Mouse (Mus musculus) midbrain, embryonic 16.5 days (tissue): ENCODE results near the gene Arid3b. TPM values are rescaled to one million over a fixed set of nuclear protein-coding genes. Genes with fewer than 3 reads are reported as not detected.

Experiments
- ATAC-seq: fragments of 200-750 bp; cut with Nextera tagmentation; 2 replicates; pipeline ENCODE4 v1.8.0; 2017; ENCODE audit warnings: moderate TSS enrichment
- H3K27ac ChIP-seq: fragments of 300-500 bp; sonication (generic); 2 replicates; pipeline ENCODE4 v1.5.1; 2014; ENCODE audit warnings: mild to moderate bottlenecking, low read length, mixed read lengths
- H3K27me3 ChIP-seq: fragments of 300-500 bp; sonication (generic); 2 replicates; pipeline ENCODE4 v1.6.1; 2014; ENCODE audit warnings: low read depth, low read length, mixed read lengths; ENCODE audit not compliant: control insufficient read depth, insufficient read depth
- H3K36me3 ChIP-seq: fragments of 300-500 bp; sonication (generic); 2 replicates; pipeline ENCODE4 v1.6.1; 2014; ENCODE audit warnings: mild to moderate bottlenecking, low read length, moderate library complexity, mixed read lengths; ENCODE audit not compliant: control insufficient read depth, insufficient read depth
- H3K4me1 ChIP-seq: fragments of 300-500 bp; sonication (generic); 2 replicates; pipeline ENCODE4 v1.6.1; 2014; ENCODE audit warnings: mild to moderate bottlenecking, low read length, mixed read lengths; ENCODE audit not compliant: control insufficient read depth, insufficient read depth
- H3K4me2 ChIP-seq: fragments of 300-500 bp; sonication (generic); 2 replicates; pipeline ENCODE4 v1.6.1; 2014; ENCODE audit warnings: mild to moderate bottlenecking, low read length, mixed read lengths
- H3K4me3 ChIP-seq: fragments of 300-500 bp; sonication (generic); 2 replicates; pipeline ENCODE4 v1.5.1; 2014; ENCODE audit warnings: low read depth, mild to moderate bottlenecking, low read length, moderate library complexity, mixed read lengths
- H3K9ac ChIP-seq: fragments of 300-500 bp; sonication (generic); 2 replicates; pipeline ENCODE4 v1.6.1; 2014; ENCODE audit warnings: low read depth, low read length, mixed read lengths
- H3K9me3 ChIP-seq: fragments of 300-500 bp; sonication (generic); replicated peaks from 2 replicates; pipeline ENCODE4 v1.6.1; 2014; ENCODE audit warnings: mild to moderate bottlenecking, low read length, mixed read lengths; ENCODE audit not compliant: control insufficient read depth, poor library complexity, severe bottlenecking
- WGBS: fragments of 180-500 bp; shearing (Covaris S2); extraction: QIAGEN DNeasy Blood & Tissue Kit; methylation state at CpG from one replicate; pipeline ENCODE4 v1.1.7; 2014; 5-methylcytosine and 5-hydroxymethylcytosine counted together
- polyA plus RNA-seq: library from polyadenylated mRNA; unstranded; fragments of >200 nt; fragmentation: Nextera tagmentation; extraction: Ambion mirVana; gene quantifications from 2 replicates; pipeline ENCODE4 v1.2.1, GENCODE M21; 2015

Arid3b gene
- polyA plus RNA-seq, 1 experiment from 2014 or later = 6.6 TPM

DNA sequence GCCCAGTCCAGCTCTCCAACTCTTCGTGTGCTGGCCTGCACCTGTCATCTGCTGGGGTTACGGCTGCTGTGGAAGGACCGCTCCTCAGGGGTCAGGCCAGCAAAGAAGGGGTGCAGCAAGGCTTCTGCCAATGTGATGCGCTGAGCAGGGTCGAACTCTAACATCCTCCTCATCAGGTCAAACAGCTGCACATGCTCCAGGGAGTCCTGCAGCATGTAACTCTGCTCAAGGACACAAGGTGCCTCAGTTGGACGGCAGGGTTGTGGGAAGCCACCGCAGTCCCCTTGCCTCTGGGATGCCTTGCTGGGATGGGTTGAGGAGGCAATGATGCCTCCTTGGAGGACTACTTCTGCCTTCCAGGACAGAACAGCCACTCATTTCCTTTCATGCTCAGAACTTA, 85.7 kb downstream of the Arid3b start:
- Histone ChIP-seq H3K4me1 (no peaks in the 10 kb centered on the region), H3K9me3 (no peaks in the 10 kb centered on the region), H3K36me3 (peaks cover 66% of the 10 kb centered on the region), H3K4me2 (no peak overlapping the region), H3K27ac (no peak overlapping the region), H3K4me3 (no peak overlapping the region), H3K9ac (no peak overlapping the region), H3K27me3 (no peaks in the 10 kb centered on the region)
- no peak for ATAC-seq
- 93% methylated on average over 7 of the region's 7 CpGs for WGBS

DNA sequence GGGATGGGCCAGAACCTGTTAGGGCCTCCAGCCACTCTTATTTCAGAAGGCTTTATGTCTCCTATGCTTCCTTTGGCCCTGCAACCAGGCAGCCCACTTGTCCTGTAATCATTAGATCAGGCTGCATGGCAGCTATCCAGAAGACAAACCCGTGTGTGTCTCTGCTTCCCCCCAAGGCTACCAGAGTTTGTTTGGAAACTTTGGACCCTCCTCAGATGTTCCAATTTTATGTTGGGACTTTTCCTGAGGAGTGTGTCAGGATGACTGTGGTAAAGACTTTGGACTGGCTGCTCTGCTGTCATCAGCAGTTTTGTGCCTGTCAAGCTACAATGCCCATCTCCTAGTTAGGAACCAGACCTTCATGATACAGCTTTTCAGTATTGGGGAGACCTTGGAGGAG, 87.8 kb downstream of the Arid3b start:
- Histone ChIP-seq H3K4me3 (no peak overlapping the region), H3K27ac (no peak overlapping the region), H3K4me2 (no peak overlapping the region), H3K36me3 (peaks cover 61% of the 10 kb centered on the region), H3K9ac (no peak overlapping the region), H3K27me3 (no peaks in the 10 kb centered on the region), H3K4me1 (no peaks in the 10 kb centered on the region), H3K9me3 (no peaks in the 10 kb centered on the region)
- ATAC-seq = no peak
- 83% methylated on average over 1 of the region's 1 CpGs for WGBS

DNA sequence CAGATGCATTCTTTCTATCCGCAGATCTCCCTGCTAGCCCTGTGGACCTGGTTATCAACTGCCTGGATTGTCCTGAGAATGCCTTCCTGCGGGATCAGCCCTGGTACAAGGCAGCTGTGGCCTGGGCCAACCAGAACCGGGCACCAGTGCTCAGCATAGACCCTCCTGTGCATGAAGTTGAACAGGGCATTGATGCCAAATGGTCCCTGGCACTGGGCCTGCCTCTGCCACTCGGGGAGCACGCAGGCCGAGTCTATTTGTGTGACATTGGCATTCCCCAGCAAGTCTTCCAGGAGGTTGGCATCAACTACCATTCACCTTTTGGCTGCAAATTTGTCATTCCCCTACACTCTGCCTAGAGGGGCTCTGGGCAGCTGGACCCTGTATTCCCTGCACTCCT, 88.5 kb downstream of the Arid3b start:
- ATAC-seq = no peak

DNA sequence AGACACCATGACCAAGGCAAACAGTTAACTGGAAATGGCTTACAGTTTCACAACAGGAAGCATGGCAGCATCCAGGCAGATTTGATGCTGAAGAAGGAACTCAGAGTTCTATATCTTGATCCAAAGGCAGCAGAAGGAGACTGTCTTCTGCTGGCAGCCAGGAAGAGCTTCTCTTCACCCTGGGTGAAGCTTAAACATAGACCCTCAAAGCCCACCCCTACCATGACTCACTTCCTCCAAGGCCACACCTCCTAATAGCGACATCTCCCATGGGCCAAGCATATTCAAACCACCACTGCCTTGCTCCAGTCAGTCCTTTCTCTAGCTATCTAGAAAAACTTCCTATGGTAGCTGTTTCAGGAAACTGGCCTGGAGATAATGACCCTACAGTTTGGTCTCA, 89.5 kb downstream of the Arid3b start:
- WGBS = 82% methylated on average over 1 of the region's 1 CpGs

More for the DNA sequence above, 88.5 kb downstream of the Arid3b start:
- H3K9ac ChIP-seq = no peak overlapping the region
- H3K4me1 ChIP-seq = no peaks in the 10 kb centered on the region
- H3K9me3 ChIP-seq = no peaks in the 10 kb centered on the region
- H3K4me3 ChIP-seq = no peak overlapping the region
- H3K36me3 ChIP-seq = peaks cover 54% of the 10 kb centered on the region
- no peaks in the 10 kb centered on the region for H3K27me3 ChIP-seq
- H3K27ac ChIP-seq = no peak overlapping the region
- 93% methylated on average over 6 of the region's 6 CpGs for WGBS
- no peak overlapping the region for H3K4me2 ChIP-seq

DNA sequence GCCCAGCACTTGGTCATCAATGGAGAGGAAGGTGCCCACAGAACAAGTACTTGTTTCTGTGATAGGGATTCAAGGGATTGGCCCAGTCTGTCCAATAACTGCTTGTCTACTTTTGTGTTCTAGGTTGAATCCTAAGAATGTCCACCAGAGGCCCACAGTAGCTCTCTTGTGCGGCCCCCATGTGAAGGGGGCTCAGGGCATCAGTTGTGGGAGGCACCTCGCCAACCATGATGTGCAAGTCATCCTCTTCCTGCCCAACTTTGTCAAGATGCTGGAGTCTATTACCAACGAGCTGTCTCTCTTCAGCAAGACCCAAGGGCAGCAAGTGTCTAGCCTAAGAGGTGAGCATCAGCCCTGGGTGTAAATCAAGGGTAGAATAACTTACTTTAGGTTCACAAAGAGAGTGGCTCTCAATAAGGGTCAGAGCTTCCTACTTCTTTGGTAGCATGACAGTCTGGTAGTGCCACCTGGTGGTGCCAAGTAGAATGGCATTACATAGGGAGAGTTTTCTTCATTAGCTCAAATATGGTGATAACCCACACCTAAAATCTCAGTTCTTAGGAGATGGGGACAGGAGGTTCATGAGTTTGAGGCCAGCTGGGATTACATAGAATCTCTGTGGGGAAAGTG, 92.0 kb downstream of the Arid3b start:
- WGBS = 77% methylated on average over 3 of the region's 3 CpGs
- Histone ChIP-seq H3K9ac (no peak overlapping the region), H3K27me3 (no peaks in the 10 kb centered on the region), H3K4me2 (no peak overlapping the region), H3K4me1 (no peaks in the 10 kb centered on the region), H3K9me3 (no peaks in the 10 kb centered on the region), H3K4me3 (no peak overlapping the region), H3K27ac (no peak overlapping the region), H3K36me3 (peaks cover 29% of the 10 kb centered on the region)
- ATAC-seq = no peak

More for the DNA sequence above, 89.5 kb downstream of the Arid3b start:
- no peaks in the 10 kb centered on the region for H3K9me3 ChIP-seq
- no peak for ATAC-seq
- H3K9ac ChIP-seq = no peak overlapping the region
- H3K4me1 ChIP-seq = no peaks in the 10 kb centered on the region
- no peak overlapping the region for H3K4me2 ChIP-seq
- no peak overlapping the region for H3K4me3 ChIP-seq
- no peak overlapping the region for H3K27ac ChIP-seq
- H3K36me3 ChIP-seq = peaks cover 44% of the 10 kb centered on the region
- H3K27me3 ChIP-seq = no peaks in the 10 kb centered on the region

Other genes starting within 250 kb of the Arid3b start
- 29.5 and 38.3 TPM in 2 replicates for gene Ulk3, start 247.3 kb downstream of the Arid3b start, polyA plus RNA-seq
- gene Cplx3, start 230.5 kb downstream of the Arid3b start, polyA plus RNA-seq = 0.46 and 1.3 TPM in 2 replicates
- not detected in 2 replicates for gene Lman1l, start 216.0 kb downstream of the Arid3b start, polyA plus RNA-seq
- gene Csk, start 183.2 kb downstream of the Arid3b start, polyA plus RNA-seq = 38.2 and 39.2 TPM in 2 replicates
- gene Cyp1a2, start 153.1 kb downstream of the Arid3b start, polyA plus RNA-seq = not detected in 2 replicates
- 0.06 and 0.12 TPM in 2 replicates for gene Cyp1a1, start 148.9 kb downstream of the Arid3b start, polyA plus RNA-seq
- 31.8 and 34.7 TPM in 2 replicates for gene Edc3, start 128.3 kb downstream of the Arid3b start, polyA plus RNA-seq
- gene Clk3, start 70.9 kb downstream of the Arid3b start, polyA plus RNA-seq = 58.8 and 62.9 TPM in 2 replicates
- gene Ubl7, start 74.2 kb upstream of the Arid3b start, polyA plus RNA-seq = 173 and 176 TPM in 2 replicates
- gene Sema7a, start 103.3 kb upstream of the Arid3b start, polyA plus RNA-seq = 1.6 and 1.9 TPM in 2 replicates
- gene Cyp11a1, start 169.6 kb upstream of the Arid3b start, polyA plus RNA-seq = 0.76 and 1.6 TPM in 2 replicates
- 8.1 and 9.7 TPM in 2 replicates for gene Stra6, start 227.0 kb upstream of the Arid3b start, polyA plus RNA-seq